Mouse (Mus musculus) hindbrain, embryonic 12.5 days (tissue): ENCODE data around the gene Blvrb. TPM values are rescaled to one million over a fixed set of nuclear protein-coding genes. Genes with fewer than 3 reads are reported as not detected.

Source experiments
- ATAC-seq: fragments of 200-750 bp; cut with Nextera tagmentation; 2 replicates; pipeline ENCODE4 v1.8.0; 2017; ENCODE audit warnings: moderate TSS enrichment; ENCODE audit not compliant: low FRiP score
- H3K27ac ChIP-seq: fragments of 300-500 bp; sonication (generic); 2 replicates; pipeline ENCODE4 v1.5.1; 2016; ENCODE audit warnings: mild to moderate bottlenecking
- H3K27me3 ChIP-seq: fragments of 300-500 bp; sonication (generic); 2 replicates; pipeline ENCODE4 v1.6.1; 2016; ENCODE audit warnings: mild to moderate bottlenecking
- H3K36me3 ChIP-seq: fragments of 300-500 bp; sonication (generic); 2 replicates; pipeline ENCODE4 v1.6.1; 2016; ENCODE audit warnings: mild to moderate bottlenecking
- H3K4me1 ChIP-seq: fragments of 300-500 bp; sonication (generic); 2 replicates; pipeline ENCODE4 v1.6.1; 2016
- H3K4me2 ChIP-seq: fragments of 300-500 bp; sonication (generic); replicated peaks from 2 replicates; pipeline ENCODE4 v1.6.1; 2016; ENCODE audit warnings: mild to moderate bottlenecking
- H3K4me3 ChIP-seq: fragments of 300-500 bp; sonication (generic); 2 replicates; pipeline ENCODE4 v1.5.1; 2016; ENCODE audit warnings: mild to moderate bottlenecking
- H3K9ac ChIP-seq: fragments of 300-500 bp; sonication (generic); 2 replicates; pipeline ENCODE4 v1.6.1; 2016; ENCODE audit warnings: mild to moderate bottlenecking, moderate library complexity
- H3K9me3 ChIP-seq: fragments of 300-500 bp; sonication (generic); replicated peaks from 2 replicates; pipeline ENCODE4 v1.6.1; 2016; ENCODE audit warnings: mild to moderate bottlenecking
- WGBS: fragments of 180-500 bp; shearing (Covaris S2); methylation state at CpG from one replicate; pipeline ENCODE4 v1.1.7; 2016; 5-methylcytosine and 5-hydroxymethylcytosine counted together
- polyA plus RNA-seq: library from polyadenylated mRNA; unstranded; fragments of >200 nt; fragmentation: Nextera tagmentation; extraction: Ambion mirVana; gene quantifications from 2 replicates; pipeline ENCODE4 v1.2.1, GENCODE M21; 2016

Blvrb gene
- polyA plus RNA-seq, 1 experiment from 2014 or later, result 26.6 TPM

GRCm38 (mm10) chr7:27474490-27474954 lies 26.7 kb downstream of the Blvrb start:
- H3K27ac ChIP-seq, result peak overlapping the region; percentile 92

GRCm38 (mm10) chr7:27475596-27475995 lies 27.8 kb downstream of the Blvrb start:
- Histone ChIP-seq H3K27me3 (no peaks in the 10 kb centered on the region), H3K9ac (0 out of 2 replicates have a peak overlapping the region, but pooled peaks have one; percentile 23), H3K36me3 (peaks cover 21% of the 10 kb centered on the region; the same call in 1 of the 2 replicates), H3K4me1 (peaks cover 11% of the 10 kb centered on the region), H3K4me3 (no peak overlapping the region), H3K4me2 (no peak overlapping the region), H3K9me3 (no peaks in the 10 kb centered on the region), H3K27ac (no peak overlapping the region)
- no peak for ATAC-seq
- WGBS, result 89% methylated on average over 2 of the region's 2 CpGs

More at GRCm38 (mm10) chr7:27474490-27474954, 26.7 kb downstream of the Blvrb start:
- Histone ChIP-seq H3K9ac (peak overlapping the region; percentile 69), H3K4me1 (peaks cover 11% of the 10 kb centered on the region), H3K36me3 (peaks cover 21% of the 10 kb centered on the region; the same call in 1 of the 2 replicates), H3K4me3 (peak overlapping the region; percentile 71), H3K27me3 (no peaks in the 10 kb centered on the region), H3K4me2 (peak overlapping the region; percentile 75), H3K9me3 (no peaks in the 10 kb centered on the region)
- under 1% methylated on average over 23 of the region's 23 CpGs for WGBS
- ATAC-seq, result peak; percentile 87

GRCm38 (mm10) chr7:27476098-27476635 lies 28.4 kb downstream of the Blvrb start:
- no peak overlapping the region for H3K4me2 ChIP-seq
- 0 out of 2 replicates have a peak overlapping the region, but pooled peaks have one; percentile 23 for H3K9ac ChIP-seq
- WGBS, result 96% methylated on average over 14 of the region's 14 CpGs
- no peaks in the 10 kb centered on the region for H3K9me3 ChIP-seq
- no peak overlapping the region for H3K4me3 ChIP-seq
- H3K27ac ChIP-seq, result no peak overlapping the region
- H3K27me3 ChIP-seq, result no peaks in the 10 kb centered on the region
- no peak for ATAC-seq
- peaks cover 11% of the 10 kb centered on the region for H3K4me1 ChIP-seq
- H3K36me3 ChIP-seq, result peaks cover 21% of the 10 kb centered on the region; the same call in 1 of the 2 replicates

- no peak overlapping the region for H3K4me3 ChIP-seq
- no peaks in the 10 kb centered on the region for H3K27me3 ChIP-seq
- H3K36me3 ChIP-seq, result peaks cover 21% of the 10 kb centered on the region; the same call in 1 of the 2 replicates
- no peak overlapping the region for H3K9ac ChIP-seq
- H3K4me2 ChIP-seq, result no peak overlapping the region
- H3K4me1 ChIP-seq, result peaks cover 14% of the 10 kb centered on the region
- 86% methylated on average over 7 of the region's 7 CpGs for WGBS
- no peak overlapping the region for H3K27ac ChIP-seq
- no peak for ATAC-seq
- H3K9me3 ChIP-seq, result no peaks in the 10 kb centered on the region
Measured at GRCm38 (mm10) chr7:27478561-27478960, 30.8 kb downstream of the Blvrb start.

- Histone ChIP-seq H3K27me3 (no peaks in the 10 kb centered on the region), H3K4me2 (no peak overlapping the region), H3K36me3 (peaks cover 21% of the 10 kb centered on the region; the same call in 1 of the 2 replicates), H3K4me3 (no peak overlapping the region), H3K4me1 (peaks cover 14% of the 10 kb centered on the region), H3K27ac (no peak overlapping the region), H3K9ac (no peak overlapping the region), H3K9me3 (no peaks in the 10 kb centered on the region)
- ATAC-seq, result no peak
- 75% methylated on average over 1 of the region's 1 CpGs for WGBS
Measured at GRCm38 (mm10) chr7:27479750-27480149, 32.0 kb downstream of the Blvrb start.

- no peak overlapping the region for H3K4me3 ChIP-seq
- H3K27ac ChIP-seq, result peak overlapping the region; percentile 70
- no peak for ATAC-seq
- peaks cover 21% of the 10 kb centered on the region; the same call in 1 of the 2 replicates for H3K36me3 ChIP-seq
- no peak overlapping the region for H3K9ac ChIP-seq
- WGBS, result 73% methylated on average over 3 of the region's 3 CpGs
- H3K27me3 ChIP-seq, result peaks cover 3% of the 10 kb centered on the region; the same call in 1 of the 2 replicates
- H3K4me2 ChIP-seq, result no peak overlapping the region
- H3K4me1 ChIP-seq, result peaks cover 9% of the 10 kb centered on the region
- no peaks in the 10 kb centered on the region for H3K9me3 ChIP-seq
Measured at GRCm38 (mm10) chr7:27480506-27480905, 32.7 kb downstream of the Blvrb start.

GRCm38 (mm10) chr7:27480927-27481626 lies 33.3 kb downstream of the Blvrb start:
- Histone ChIP-seq H3K4me2 (peak overlapping the region; percentile 63), H3K9ac (peak overlapping the region; percentile 62), H3K36me3 (peaks cover 18% of the 10 kb centered on the region; the same call in 1 of the 2 replicates), H3K4me3 (peak overlapping the region; percentile 26), H3K4me1 (peaks cover 6% of the 10 kb centered on the region), H3K27ac (peak overlapping the region; percentile 70), H3K27me3 (peaks cover 6% of the 10 kb centered on the region; the same call in 1 of the 2 replicates), H3K9me3 (no peaks in the 10 kb centered on the region)
- no peak for ATAC-seq
- 10% methylated on average over 11 of the region's 11 CpGs for WGBS

GRCm38 (mm10) chr7:27481627-27481969 lies 33.8 kb downstream of the Blvrb start:
- Histone ChIP-seq H3K36me3 (peaks cover 14% of the 10 kb centered on the region; the same call in 1 of the 2 replicates), H3K27me3 (peaks cover 6% of the 10 kb centered on the region; the same call in 1 of the 2 replicates), H3K27ac (peak overlapping the region; percentile 37; the same call in 1 of the 2 replicates), H3K4me1 (peaks cover 6% of the 10 kb centered on the region), H3K9ac (peak overlapping the region; percentile 62), H3K9me3 (no peaks in the 10 kb centered on the region), H3K4me3 (peak overlapping the region; percentile 26), H3K4me2 (peak overlapping the region; percentile 63)
- ATAC-seq, result peak; percentile 75
- WGBS, result 0% methylated on average over 11 of the region's 12 CpGs

GRCm38 (mm10) chr7:27483860-27484259 lies 36.1 kb downstream of the Blvrb start:
- no peak overlapping the region for H3K9ac ChIP-seq
- no peak for ATAC-seq
- no peaks in the 10 kb centered on the region for H3K9me3 ChIP-seq
- no peak overlapping the region for H3K27ac ChIP-seq
- no peak overlapping the region for H3K4me3 ChIP-seq
- H3K27me3 ChIP-seq, result peaks cover 7% of the 10 kb centered on the region; the same call in 1 of the 2 replicates
- peaks cover 17% of the 10 kb centered on the region for H3K4me1 ChIP-seq
- WGBS, result 83% methylated on average over 4 of the region's 4 CpGs
- no peak overlapping the region for H3K4me2 ChIP-seq
- no peaks in the 10 kb centered on the region for H3K36me3 ChIP-seq

- Histone ChIP-seq H3K9ac (no peak overlapping the region; the same call in 1 of the 2 replicates), H3K27me3 (peaks cover 18% of the 10 kb centered on the region; the same call in 1 of the 2 replicates), H3K4me1 (peaks cover 26% of the 10 kb centered on the region), H3K27ac (peak overlapping the region; percentile 93), H3K4me3 (peak overlapping the region; percentile 73), H3K36me3 (peaks cover 5% of the 10 kb centered on the region; the same call in 1 of the 2 replicates), H3K9me3 (no peaks in the 10 kb centered on the region), H3K4me2 (peak overlapping the region; percentile 55)
- ATAC-seq, result peak; percentile 21
- WGBS, result 5% methylated on average over 13 of the region's 13 CpGs
Measured at GRCm38 (mm10) chr7:27486102-27486769, 38.5 kb downstream of the Blvrb start.

- Histone ChIP-seq H3K9ac (peak within 1 kb of the TSS; percentile 83), H3K4me1 (peaks cover 21% of the 10 kb centered on the region), H3K27me3 (peaks cover 18% of the 10 kb centered on the region; the same call in 1 of the 2 replicates), H3K4me3 (peak within 1 kb of the TSS; percentile 73), H3K4me2 (peak within 1 kb of the TSS; percentile 55), H3K36me3 (peaks cover 5% of the 10 kb centered on the region; the same call in 1 of the 2 replicates), H3K9me3 (no peaks in the 10 kb centered on the region), H3K27ac (peak within 1 kb of the TSS; percentile 93)
- peak; percentile 97 for ATAC-seq
- under 1% methylated on average over 63 of the region's 80 CpGs for WGBS
Measured at GRCm38 (mm10) chr7:27486770-27487697, 39.3 kb downstream of the Blvrb start, which contains the start of gene Sertad1. Gene Sertad1 (plus strand): TSS chr7:27486910.
